Mouse (Mus musculus) urinary bladder, postnatal 25 days (tissue): Measurements from ENCODE around the gene Zeb2.

Source experiments
- DNase-seq: peaks from one replicate; pipeline ENCODE4 v3.0.0; 2022; ENCODE audit warnings: low spot score

Zeb2 gene

DNA sequence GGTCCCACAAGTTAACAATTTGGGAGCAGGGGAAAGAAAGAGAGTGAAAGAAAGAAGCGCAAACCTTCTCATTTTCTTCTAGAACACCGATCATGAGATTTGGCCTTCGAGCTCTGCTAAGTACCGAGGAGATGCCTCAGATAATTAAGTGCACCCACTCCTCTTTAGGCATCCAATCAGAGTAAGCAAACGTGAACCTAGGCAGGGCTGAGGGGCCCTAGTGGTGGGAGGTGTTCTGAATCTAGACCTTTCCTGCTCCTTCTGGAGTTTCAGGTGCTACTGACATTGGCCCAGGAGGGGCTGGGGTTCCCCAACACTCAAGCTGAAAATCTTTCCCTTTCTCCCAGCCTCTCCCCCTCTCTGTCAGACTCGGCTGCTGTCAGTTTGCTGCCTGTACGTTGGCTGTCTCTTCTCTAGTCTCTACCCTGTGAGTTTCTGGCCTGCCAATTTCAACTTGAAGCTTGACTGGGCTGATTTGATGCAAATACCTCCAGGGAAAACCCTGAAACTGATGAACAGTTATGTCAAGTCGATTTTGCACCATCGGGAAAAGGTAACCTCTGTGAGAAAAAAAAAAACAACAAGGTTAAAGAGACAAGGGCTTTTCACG is 20.5 kb downstream of the Zeb2 start:
- no peak for DNase-seq

DNA sequence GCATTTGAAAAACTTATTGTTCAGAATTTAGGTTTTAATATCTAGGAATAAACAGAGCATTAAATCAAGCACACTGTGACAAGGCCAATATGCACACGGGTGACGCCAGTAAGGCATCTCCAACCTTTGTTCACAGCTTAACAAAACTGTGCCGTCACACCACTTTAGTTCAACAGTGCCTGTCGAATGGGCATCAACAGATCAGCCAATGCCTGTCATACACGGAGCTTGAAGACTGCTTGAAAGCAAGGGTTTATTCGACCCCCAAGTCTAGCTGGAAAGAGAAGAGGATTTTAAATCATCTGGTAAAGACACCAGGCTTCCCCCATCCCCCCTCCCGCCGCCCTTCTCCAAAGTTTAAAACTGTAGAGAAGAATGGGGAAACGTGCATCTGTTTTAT is 21.4 kb downstream of the Zeb2 start:
- DNase-seq = no peak

- no peak for DNase-seq
These were observed 22.7 kb downstream of the Zeb2 start for GRCm38 (mm10) chr2:45094371-45094967.

- DNase-seq = no peak
These were observed 23.7 kb downstream of the Zeb2 start for GRCm38 (mm10) chr2:45093479-45093878.

- DNase-seq = no peak
These were observed 24.5 kb downstream of the Zeb2 start for GRCm38 (mm10) chr2:45092654-45093053.

DNA sequence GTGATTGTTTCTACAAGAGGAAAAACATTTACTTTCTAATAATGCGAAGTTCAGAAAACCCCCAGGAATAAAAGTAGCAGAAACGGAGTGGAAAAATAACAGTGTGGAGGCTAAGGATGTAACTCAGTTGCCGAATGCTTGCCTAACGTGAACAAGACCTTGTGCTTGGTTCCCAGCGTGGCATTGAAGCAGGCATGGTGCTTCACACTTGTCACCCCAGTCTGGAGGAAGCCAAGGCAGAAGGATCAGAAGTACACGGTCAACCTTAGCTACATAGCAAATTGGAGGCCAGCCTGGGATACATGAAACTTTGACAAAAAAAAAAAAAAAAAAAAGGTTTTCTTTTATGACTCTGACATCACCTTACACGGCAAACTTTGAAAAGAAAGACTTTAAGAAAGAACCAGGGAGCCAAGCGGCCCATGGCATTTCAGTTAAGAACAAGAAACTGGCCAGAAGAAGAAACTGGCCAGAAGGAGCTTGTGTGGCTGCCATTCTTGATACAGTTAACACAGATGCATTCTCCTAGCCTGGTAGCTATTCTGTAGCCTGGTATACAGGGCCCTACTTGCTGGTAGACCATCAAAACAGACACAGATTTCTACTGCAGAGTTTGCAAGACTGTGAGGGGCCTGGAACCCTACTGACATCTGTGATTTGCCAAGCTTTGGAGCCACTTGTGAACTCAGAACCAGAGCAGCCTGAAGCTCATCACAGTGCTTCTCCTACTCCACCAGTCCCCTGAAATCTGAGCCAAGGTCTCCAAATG is 26.5 kb downstream of the Zeb2 start:
- no peak for DNase-seq

- no peak for DNase-seq
These were observed 28.0 kb downstream of the Zeb2 start for GRCm38 (mm10) chr2:45089251-45089530.

- DNase-seq = no peak
These were observed 28.6 kb downstream of the Zeb2 start for GRCm38 (mm10) chr2:45088435-45089250.

DNA sequence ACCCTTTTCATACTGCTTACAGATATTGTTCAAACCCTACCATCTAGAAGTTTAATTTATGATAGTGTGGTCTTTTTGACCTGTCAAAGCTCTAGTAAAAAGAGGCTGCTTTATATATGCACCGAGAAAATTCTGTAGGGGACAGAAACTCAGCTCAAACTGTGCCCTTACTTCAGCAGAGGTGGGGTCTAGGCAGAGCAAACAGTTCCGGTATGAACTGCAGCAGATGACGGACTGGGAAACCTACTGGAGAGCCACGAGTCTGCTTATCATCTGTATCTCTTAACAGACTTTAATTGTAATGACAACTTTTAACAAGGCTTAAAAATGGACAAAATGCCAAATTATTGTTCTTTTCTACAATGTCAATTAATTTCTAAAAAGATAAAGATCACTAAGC is 30.0 kb downstream of the Zeb2 start:
- DNase-seq = no peak

DNA sequence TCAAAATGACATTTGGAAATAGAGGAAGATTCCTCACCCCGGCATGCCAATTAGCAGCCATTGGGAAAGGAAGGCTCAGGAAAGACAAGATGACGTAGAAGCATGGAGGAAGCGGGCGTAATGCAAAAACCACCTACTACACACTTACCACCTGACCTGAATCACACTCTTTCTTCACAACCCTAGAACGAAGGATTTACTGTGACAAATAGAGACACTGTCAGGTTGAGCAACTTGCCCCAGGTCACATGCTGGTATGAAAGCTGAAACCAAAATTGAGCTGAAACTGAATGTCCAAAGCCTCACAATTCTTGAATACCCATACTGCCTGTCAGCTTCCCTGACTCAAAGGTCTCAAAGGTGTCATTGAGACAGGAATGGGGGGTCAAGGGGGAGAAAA is 31.5 kb downstream of the Zeb2 start:
- no peak for DNase-seq

- DNase-seq = no peak
These were observed 34.2 kb downstream of the Zeb2 start for GRCm38 (mm10) chr2:45083042-45083441.

DNA sequence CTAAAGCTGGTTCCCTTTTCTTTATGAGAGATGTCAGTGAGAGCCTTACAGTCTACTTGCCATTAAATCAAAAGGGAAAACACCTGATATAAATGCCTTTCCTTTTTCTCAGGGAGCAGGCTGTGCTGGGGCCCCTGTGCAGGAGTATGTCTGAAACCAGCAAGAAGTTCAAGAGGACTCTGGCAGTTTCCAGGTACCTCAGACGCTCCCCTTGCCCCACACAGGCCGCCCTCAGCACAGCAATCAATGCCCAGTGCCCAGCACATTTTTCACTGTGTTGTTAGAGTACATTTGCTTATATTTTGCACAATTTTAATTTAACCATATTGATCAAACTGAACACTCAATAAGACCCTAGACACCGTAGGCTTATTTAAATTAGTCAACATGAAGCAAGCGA is 35.6 kb downstream of the Zeb2 start:
- no peak for DNase-seq

DNA sequence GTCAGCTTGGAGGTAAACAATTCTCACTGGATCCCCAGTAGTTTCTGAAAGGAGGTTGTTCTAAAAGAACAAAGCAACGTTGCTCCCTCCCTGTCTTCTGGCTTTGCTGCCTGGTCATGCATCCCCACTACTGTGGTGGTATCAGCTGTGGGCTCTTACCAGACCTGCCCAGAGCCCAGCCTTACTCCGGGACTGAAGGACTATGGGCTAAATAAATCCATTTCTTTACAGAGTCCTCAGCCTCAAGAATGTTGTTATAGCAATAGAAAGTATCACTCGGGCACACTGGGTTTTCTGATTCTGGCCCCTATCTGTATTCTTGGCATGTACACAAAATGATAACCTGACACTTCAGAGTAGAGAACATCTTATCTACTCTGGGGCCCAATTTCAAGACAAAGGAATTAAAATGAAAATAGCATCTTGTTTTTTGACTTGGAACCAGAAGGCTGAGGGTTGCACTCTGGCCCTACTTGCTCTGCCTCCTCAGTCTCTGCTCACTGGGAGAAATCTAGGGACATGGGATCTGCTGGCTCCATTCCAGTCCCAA is 39.2 kb downstream of the Zeb2 start:
- no peak for DNase-seq

DNA sequence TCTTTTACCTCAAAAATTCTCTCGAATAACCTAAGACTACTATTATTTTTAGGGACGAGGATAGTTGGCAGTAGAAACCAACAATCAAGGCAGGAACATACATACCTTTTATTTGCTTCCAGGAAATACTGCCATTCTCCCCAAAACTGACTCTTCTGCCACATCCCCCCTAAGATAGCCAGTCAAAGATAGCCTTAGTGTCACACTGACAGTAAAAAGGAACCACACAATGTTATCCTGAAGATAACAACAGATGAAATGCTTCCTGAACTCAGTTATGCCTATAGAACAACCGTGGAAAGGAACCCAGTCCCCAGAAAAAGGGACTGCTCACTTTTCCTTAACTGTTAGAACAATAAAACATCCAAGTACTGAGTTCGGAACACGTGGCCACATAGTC is 39.8 kb downstream of the Zeb2 start:
- no peak for DNase-seq

- DNase-seq = no peak
These were observed 44.2 kb downstream of the Zeb2 start for GRCm38 (mm10) chr2:45073025-45073424.

- no peak for DNase-seq
These were observed 45.9 kb downstream of the Zeb2 start for GRCm38 (mm10) chr2:45071296-45071695.

DNA sequence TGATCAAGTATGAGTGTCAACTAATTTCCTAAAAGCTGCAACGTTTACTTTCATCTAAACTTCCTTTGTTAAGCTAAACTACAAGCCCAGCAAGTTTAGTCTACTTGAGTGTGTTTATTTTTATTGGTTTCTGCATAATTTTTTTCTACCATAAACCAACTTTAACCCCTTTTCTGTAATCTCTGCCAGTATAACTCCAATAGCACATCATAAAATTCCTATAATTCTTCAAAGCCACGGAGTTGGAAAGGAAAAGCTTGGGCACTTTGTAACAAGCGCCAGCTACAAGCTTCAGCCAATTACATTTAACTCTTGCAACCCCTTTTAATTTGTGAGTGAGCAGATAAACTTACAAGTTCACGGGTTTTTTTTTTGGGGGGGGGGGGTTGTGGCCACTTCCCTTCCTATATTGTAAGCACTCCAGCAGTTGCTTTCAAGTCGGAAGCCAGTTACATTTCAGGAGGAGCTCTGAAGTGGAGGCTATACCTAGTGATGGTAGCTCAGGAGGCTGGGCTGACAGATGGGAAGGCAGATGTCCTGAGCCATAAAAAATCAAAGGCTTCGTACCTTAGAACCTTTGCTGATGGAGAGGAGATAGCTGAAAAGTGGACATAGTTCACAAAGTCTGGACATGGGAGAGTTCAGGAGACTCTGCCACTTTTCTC is 46.5 kb downstream of the Zeb2 start:
- no peak for DNase-seq

DNA sequence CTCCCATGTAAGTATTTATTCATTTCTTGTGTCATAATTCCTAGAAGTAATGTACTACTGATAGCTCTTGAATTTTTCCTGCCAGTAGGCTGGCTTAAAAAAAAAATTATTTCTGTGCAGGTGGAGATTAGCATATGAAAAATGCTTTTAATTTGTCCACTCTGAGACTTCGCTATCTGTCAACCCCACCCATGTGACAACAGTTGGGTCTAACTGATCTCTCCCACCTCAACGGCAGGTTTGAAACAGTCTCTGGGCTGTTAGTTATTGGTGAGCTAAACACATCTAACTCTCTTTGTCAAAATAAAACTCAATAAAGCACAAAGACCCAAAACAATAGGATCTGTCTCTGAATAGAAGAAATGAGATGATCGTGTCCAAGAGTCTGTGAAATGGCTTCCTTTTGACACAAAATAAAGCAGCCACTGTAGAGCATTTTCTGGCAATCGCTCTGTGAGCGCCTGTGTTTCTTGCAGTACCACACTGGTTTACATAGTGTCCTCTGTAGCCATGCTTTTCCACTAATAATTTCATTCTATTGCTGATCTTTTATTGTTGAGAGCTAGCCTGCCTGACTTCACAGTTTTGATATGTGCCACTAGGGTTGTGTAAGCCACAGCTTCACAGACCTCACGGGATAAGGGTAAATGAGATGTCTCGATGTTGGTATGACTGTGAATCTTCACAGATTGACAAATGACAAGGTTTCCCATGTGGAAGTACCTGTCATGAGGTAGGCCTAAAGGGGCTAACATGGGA is 48.2 kb downstream of the Zeb2 start:
- DNase-seq = no peak

DNA sequence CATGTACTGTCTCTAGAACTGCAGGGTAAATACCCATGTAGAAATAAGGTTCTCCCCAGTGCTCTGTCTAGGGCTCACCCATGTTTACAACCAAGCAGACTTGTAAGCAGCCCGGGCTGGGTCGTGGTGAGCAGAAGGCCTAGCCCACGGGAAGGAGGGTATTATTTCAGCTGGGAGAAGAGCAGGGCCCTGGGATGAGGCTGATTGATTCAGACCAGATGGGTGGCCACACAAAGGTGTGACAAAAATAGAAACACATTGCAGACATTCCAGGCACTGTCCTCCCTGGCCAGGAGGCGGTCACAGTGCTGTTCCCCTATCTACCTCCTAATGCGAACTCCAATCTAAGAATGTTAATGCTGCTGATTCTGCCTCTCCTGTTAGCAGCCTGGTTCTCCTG is 50.1 kb downstream of the Zeb2 start:
- no peak for DNase-seq

GRCm38 (mm10) chr2:45063300-45063890 is 53.8 kb downstream of the Zeb2 start:
- DNase-seq = no peak

DNA sequence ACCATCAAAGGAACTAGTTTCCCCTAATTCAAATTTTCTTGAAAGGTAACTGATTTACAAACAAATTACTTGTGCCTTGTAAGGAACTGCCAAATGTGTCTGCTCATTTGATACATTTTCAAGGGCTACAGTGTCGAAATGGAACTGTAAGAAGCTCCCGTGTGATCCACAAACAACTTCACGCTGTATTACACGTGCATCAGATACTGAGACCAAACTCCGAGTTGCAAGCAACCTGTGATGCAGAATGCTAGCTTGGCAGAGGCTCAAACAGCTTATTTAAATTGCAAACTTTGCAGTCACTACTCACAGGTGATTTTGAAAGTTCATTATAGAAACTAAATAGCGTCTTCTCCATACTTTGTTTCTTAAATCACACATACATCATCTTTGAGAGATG is 55.1 kb downstream of the Zeb2 start:
- no peak for DNase-seq
